Comparison of ENCODE assay signal across 21 mouse cellular contexts in the genomic region with DNA sequence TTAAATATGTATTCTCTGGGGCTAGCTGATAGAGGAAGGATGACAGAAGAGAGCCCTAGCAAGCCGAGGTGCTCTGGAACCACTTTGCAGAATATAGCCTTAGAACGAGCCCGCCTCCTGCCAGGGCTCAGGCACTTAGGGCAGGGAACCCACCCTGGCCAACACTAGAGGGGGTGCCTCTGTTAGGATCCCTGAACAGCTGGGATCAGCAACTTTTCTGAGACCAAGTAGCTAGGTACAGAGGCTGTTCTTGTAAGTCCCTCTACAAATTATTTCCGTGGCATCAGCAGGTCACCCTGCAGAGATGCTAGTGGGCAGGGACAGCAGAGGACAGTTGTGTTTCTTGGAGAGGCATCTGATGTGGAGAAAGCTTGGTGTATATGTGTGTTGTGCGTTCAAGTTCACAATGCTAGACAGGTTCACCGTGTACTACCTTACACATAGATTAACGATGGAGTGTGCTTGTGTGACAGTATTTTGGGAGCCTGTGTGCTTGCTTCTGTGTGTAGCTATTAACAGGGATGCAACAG. TPM values are rescaled to one million over a fixed set of nuclear protein-coding genes. Genes with fewer than 3 reads are reported as not detected.
DNase-seq lines count a peak whose midpoint lies in the region; ATAC-seq lines count a peak whose summit lies in the region.
"Had no signal": no experiment of that assay in that cellular context is flagged by ENCODE, and none has a peak within 500 bp of the region (broad histone marks: within the 10 kb centered on the region; RNA-seq: fewer than 3 reads in every experiment).

No protein-coding gene starts in this region.

- no peaks in the 10 kb centered on the region for H3K36me3 ChIP-seq in hindbrain, embryonic 12.5 days
- H3K36me3 ChIP-seq in hindbrain, embryonic 13.5 days, result no peaks in the 10 kb centered on the region
- H3K36me3 ChIP-seq in embryonic facial prominence, embryonic 13.5 days, result peaks cover 23% of the 10 kb centered on the region; the same call in 1 of the 2 replicates
- no peaks in the 10 kb centered on the region for H3K36me3 ChIP-seq in neural tube, embryonic 11.5 days (ENCODE audit: control insufficient read depth, insufficient read depth, low read length)
- H3K36me3 ChIP-seq: liver, embryonic 15.5 days had no signal

- 4% methylated on average over 7 of the region's 7 CpGs for WGBS in hindbrain, embryonic 12.5 days
- 6% methylated on average over 7 of the region's 7 CpGs for WGBS in hindbrain, embryonic 13.5 days
- 13% methylated on average over 7 of the region's 7 CpGs for WGBS in embryonic facial prominence, embryonic 13.5 days
- WGBS in neural tube, embryonic 11.5 days, result 5% methylated on average over 7 of the region's 7 CpGs

- no peak for ATAC-seq in hindbrain, embryonic 12.5 days (ENCODE audit: low FRiP score)
- ATAC-seq in hindbrain, embryonic 13.5 days (ENCODE audit: low FRiP score), result no peak
- no peak for ATAC-seq in embryonic facial prominence, embryonic 13.5 days (ENCODE audit: insufficient number of reproducible peaks, insufficient read depth, low FRiP score, low TSS enrichment, low read depth)
- ATAC-seq in neural tube, embryonic 11.5 days (ENCODE audit: insufficient read depth, low FRiP score, low TSS enrichment), result no peak
- ATAC-seq: forebrain, embryonic 16.5 days had no signal

- peak overlapping the region; percentile 22; the same call in 1 of the 2 replicates for H3K4me2 ChIP-seq in hindbrain, embryonic 12.5 days (replicated peaks)
- H3K4me2 ChIP-seq in hindbrain, embryonic 13.5 days, result no peak overlapping the region
- peak overlapping the region; percentile 72 for H3K4me2 ChIP-seq in embryonic facial prominence, embryonic 13.5 days
- no peak overlapping the region for H3K4me2 ChIP-seq in neural tube, embryonic 11.5 days (ENCODE audit: low read depth)
- H3K4me2 ChIP-seq: liver, embryonic 15.5 days had no signal

- peaks cover 99% of the 10 kb centered on the region for H3K27me3 ChIP-seq in hindbrain, embryonic 12.5 days
- H3K27me3 ChIP-seq in hindbrain, embryonic 13.5 days, result peaks cover 99% of the 10 kb centered on the region
- peaks cover 77% of the 10 kb centered on the region for H3K27me3 ChIP-seq in embryonic facial prominence, embryonic 13.5 days
- H3K27me3 ChIP-seq in neural tube, embryonic 11.5 days (ENCODE audit: control insufficient read depth, insufficient read depth, low read length), result peaks cover 91% of the 10 kb centered on the region

- H3K9ac ChIP-seq in hindbrain, embryonic 12.5 days, result no peak overlapping the region
- H3K9ac ChIP-seq in hindbrain, embryonic 13.5 days, result no peak overlapping the region
- H3K9ac ChIP-seq in embryonic facial prominence, embryonic 13.5 days, result peak overlapping the region; percentile 95
- H3K9ac ChIP-seq in neural tube, embryonic 11.5 days (ENCODE audit: low read length), result no peak overlapping the region
- H3K9ac ChIP-seq: liver, embryonic 15.5 days had no signal

- H3K27ac ChIP-seq in hindbrain, embryonic 12.5 days, result no peak overlapping the region
- no peak overlapping the region for H3K27ac ChIP-seq in hindbrain, embryonic 13.5 days
- peak overlapping the region; percentile 56; the same call in 1 of the 2 replicates for H3K27ac ChIP-seq in embryonic facial prominence, embryonic 13.5 days
- H3K27ac ChIP-seq in neural tube, embryonic 11.5 days (ENCODE audit: low read depth, low read length), result no peak overlapping the region
- H3K27ac ChIP-seq: liver, embryonic 15.5 days had no signal

- no peaks in the 10 kb centered on the region; the same call in 1 of the 2 replicates for H3K9me3 ChIP-seq in hindbrain, embryonic 12.5 days (replicated peaks)
- H3K9me3 ChIP-seq in hindbrain, embryonic 13.5 days, result no peaks in the 10 kb centered on the region
- no peaks in the 10 kb centered on the region for H3K9me3 ChIP-seq in embryonic facial prominence, embryonic 13.5 days
- H3K9me3 ChIP-seq in neural tube, embryonic 11.5 days (ENCODE audit: control insufficient read depth, low read length), result no peaks in the 10 kb centered on the region
- H3K9me3 ChIP-seq: liver, embryonic 15.5 days had no signal

- DNase-seq in embryo, embryonic 11 days, result peak; percentile 39
- DNase-seq in neural tube, embryonic 11.5 days (ENCODE audit: low spot score), result peak; percentile 36
- no peak for DNase-seq in ovary, postnatal 36 days (ENCODE audit: low spot score)
- DNase-seq in urinary bladder, adult 18-20 months (ENCODE audit: low spot score in 2 of 2), result no peak
- DNase-seq: adrenal gland, postnatal 10 days; cerebellum, adult 2 months; gastrocnemius, postnatal 10 days; kidney, adult 2 months; left cerebral cortex, postnatal 4 days; lung, postnatal 10 days; retina, postnatal 1 day; right cerebral cortex, postnatal 4 days; thymus, adult 18-20 months had no signal

- H3K4me3 ChIP-seq in hindbrain, embryonic 12.5 days, result peak overlapping the region; percentile 3; the same call in 1 of the 2 replicates
- H3K4me3 ChIP-seq in hindbrain, embryonic 13.5 days, result no peak overlapping the region
- peak overlapping the region; percentile 76 for H3K4me3 ChIP-seq in embryonic facial prominence, embryonic 13.5 days
- H3K4me3 ChIP-seq in neural tube, embryonic 11.5 days (ENCODE audit: low read depth, low read length), result no peak overlapping the region
- H3K4me3 ChIP-seq: liver, embryonic 15.5 days; megakaryocyte, embryonic 14.5 days had no signal

- peaks cover 17% of the 10 kb centered on the region for H3K4me1 ChIP-seq in hindbrain, embryonic 12.5 days
- H3K4me1 ChIP-seq in hindbrain, embryonic 13.5 days (replicated peaks), result peaks cover 9% of the 10 kb centered on the region
- H3K4me1 ChIP-seq in embryonic facial prominence, embryonic 13.5 days, result peaks cover 50% of the 10 kb centered on the region
- no peaks in the 10 kb centered on the region for H3K4me1 ChIP-seq in neural tube, embryonic 11.5 days (ENCODE audit: control insufficient read depth, insufficient read depth, low read length)
- H3K4me1 ChIP-seq: liver, embryonic 15.5 days had no signal

RNA-seq across cellular contexts. Expression of gene Six2, which starts 5.8 kb away (rescaled TPM):
- 12.5 and 15.3 TPM in 2 replicates for polyA plus RNA-seq in hindbrain, embryonic 12.5 days (2016; fragmentation: Nextera tagmentation; extraction: Ambion mirVana)
- 1.0 and 1.1 TPM in 2 replicates for polyA plus RNA-seq in hindbrain, embryonic 13.5 days (2015; fragmentation: Nextera tagmentation; extraction: Ambion mirVana)
- polyA plus RNA-seq in embryonic facial prominence, embryonic 13.5 days (2015; fragmentation: Nextera tagmentation; extraction: Ambion mirVana), result 21.3 and 21.9 TPM in 2 replicates
- 1.5 and 2.1 TPM in 2 replicates for polyA plus RNA-seq in neural tube, embryonic 11.5 days (2014; fragmentation: Nextera tagmentation; extraction: Ambion mirVana)
- polyA plus RNA-seq: C2C12; liver, embryonic 15.5 days; neural tube, embryonic 14.5 days had no signal

Comparison
In these comparisons a context has a peak if more than half of its experiments do, and no peak if none do; other contexts are left out.
1. H3K4me2 ChIP-seq: peak in hindbrain, embryonic 12.5 days (single experiment) and embryonic facial prominence, embryonic 13.5 days (single experiment); none in hindbrain, embryonic 13.5 days (single experiment) and neural tube, embryonic 11.5 days (single experiment).
2. H3K4me3 ChIP-seq: peak in hindbrain, embryonic 12.5 days (single experiment) and embryonic facial prominence, embryonic 13.5 days (single experiment); none in hindbrain, embryonic 13.5 days (single experiment) and neural tube, embryonic 11.5 days (single experiment).
3. DNase-seq: peak in embryo, embryonic 11 days (single experiment) and neural tube, embryonic 11.5 days (single experiment); none in ovary, postnatal 36 days (single experiment) and urinary bladder, adult 18-20 months (0 of 2).